Mouse (Mus musculus): ENCODE data around the gene Ankrd55.
"Not testable (repeated sequence)": the region's sequence is repeated elsewhere in the genome, so short reads cannot be mapped to it uniquely, and the experiment has no call there.

The Ankrd55 gene

DNA sequence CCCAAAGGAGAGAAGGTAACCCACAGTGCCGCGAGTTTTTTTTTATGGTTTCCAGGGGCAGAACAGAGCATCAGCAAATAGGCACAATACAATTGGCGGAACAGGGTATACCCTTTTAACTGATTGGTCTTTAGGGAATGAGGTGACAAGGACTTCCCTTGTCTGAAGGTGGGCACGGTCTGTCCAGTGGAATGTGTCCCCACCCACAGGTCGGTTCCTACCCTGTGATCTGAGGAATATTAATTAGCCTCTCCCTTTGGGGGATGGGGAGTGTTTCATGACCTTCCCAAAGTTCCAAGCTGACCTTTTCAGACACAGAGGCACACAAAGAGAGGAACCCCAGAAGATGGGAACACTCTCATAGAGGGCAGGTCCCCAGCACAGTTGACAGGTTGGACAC is 124.6 kb downstream of the Ankrd55 start:
- DNase-seq (ENCODE audit: low spot score) = no peak

- no peak for DNase-seq (ENCODE audit: low spot score)
Measured at GRCm38 (mm10) chr13:112413611-112414010, 125.4 kb downstream of the Ankrd55 start.

GRCm38 (mm10) chr13:112415896-112416295 is 127.6 kb downstream of the Ankrd55 start:
- DNase-seq (ENCODE audit: low spot score) = no peak

- DNase-seq (ENCODE audit: low spot score) = no peak
Measured at GRCm38 (mm10) chr13:112416410-112417162, 128.3 kb downstream of the Ankrd55 start.

GRCm38 (mm10) chr13:112417163-112417523 is 128.9 kb downstream of the Ankrd55 start:
- no peak for DNase-seq (ENCODE audit: low spot score)

DNA sequence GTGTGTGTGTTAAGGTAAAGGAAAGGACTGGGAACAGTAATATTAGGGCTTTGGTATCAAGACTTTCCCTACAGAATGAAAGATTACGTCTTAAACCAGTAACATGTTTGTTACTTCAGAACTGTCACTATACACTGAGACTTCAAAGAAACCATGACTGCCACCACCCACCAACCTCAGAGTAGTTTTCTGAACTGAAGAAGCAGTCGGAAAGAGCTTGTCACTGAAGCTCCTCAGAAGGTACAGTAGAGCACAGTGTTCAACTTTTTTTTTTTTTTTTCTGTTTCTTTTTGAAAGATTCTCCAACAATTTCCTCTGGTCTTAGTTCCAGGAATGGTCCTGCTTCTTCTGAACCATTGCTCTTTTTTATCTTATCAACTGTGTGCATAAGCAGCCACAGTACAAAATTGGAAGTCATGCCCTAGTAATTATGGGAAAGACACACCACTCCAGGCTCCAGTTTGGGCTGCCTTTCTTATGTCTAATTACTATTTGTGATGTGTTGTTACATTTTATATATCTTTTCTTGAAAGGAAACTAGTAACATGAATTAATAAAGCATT is 129.7 kb downstream of the Ankrd55 start:
- no peak for DNase-seq (ENCODE audit: low spot score)

DNA sequence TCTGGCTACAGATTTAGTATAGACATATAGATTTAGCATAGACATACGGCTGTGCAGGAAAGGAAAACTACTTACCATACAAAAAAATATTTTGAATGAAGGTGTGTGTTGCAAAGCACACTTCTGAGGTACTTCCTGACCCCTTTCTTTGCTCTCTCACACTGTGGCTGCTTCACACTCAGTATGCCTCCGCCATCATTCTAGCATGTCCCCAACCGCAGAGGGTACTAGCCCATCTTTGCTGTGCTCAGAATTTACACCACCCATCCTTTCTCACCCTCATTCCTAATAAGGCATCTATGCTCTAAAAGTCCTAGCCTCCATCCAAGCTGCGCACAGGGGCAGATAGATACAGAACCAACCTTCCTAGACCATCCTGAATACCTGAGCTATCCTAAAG is 130.3 kb downstream of the Ankrd55 start:
- no peak for DNase-seq (ENCODE audit: low spot score)

DNA sequence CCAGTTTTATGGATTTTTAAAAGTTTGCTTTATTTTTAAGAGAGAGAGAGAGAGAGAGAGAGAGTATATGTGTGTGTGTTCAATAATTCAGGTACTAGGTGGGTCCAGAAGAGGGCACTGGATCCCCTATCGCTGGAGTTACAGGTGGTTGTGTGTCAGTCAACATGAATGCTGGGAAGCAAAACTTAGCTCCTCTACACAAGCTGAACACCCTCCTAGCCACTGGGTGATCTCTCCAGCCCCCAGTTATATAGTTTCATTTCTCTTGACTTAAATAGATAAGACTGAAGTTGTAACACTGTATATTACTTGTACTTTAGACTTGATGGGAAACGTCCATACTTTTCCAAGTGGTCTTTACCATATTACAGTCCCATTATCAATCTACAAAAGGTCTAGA is 136.0 kb downstream of the Ankrd55 start:
- DNase-seq (ENCODE audit: low spot score) = no peak

- no peak for DNase-seq (ENCODE audit: low spot score)
Measured at GRCm38 (mm10) chr13:112424635-112425034, 136.4 kb downstream of the Ankrd55 start.

GRCm38 (mm10) chr13:112425181-112425654 is 137.0 kb downstream of the Ankrd55 start:
- DNase-seq (ENCODE audit: low spot score) = no peak

DNA sequence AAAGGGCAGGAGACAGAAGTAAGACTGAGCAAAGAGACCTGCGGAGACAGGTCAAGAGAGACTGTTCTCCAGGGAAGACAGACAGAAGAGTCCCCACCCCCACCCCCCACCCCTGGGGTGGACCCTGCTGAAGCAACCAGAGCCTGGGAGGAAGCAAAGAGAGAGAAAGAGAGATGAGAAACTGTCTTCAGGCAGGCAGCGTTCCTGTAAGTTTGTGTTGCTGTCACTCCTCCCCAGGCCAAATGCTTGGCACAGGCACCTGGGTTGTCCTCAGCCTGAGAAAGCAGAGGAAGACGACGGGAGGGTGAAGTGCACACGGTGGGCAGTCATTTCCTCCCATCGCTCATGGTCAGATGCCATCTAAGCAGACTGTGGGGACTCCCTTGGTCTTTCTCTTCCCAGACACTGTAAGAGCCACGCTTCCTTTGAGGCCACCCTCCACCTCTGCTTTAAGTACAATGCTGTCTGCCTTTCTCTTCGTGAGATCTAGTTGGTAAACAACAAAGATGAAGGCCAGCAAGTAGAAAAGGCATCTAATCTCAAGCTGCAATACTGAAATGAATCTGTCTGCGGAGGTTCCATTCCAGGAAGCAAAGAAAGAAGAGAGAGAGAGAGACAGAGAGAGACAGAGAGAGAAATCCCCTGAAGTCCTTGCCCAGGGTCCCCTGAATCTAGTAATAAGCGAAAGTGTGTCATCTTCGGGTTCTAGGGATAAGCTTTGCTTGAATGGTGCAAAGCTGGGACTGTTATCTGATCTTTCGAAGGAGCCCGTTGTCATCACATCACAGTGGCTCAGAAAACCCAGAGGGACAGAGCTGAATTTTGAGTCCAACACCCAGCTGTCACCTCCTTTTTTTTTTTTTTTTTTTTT is 138.2 kb downstream of the Ankrd55 start:
- no peak for DNase-seq (ENCODE audit: low spot score)

DNA sequence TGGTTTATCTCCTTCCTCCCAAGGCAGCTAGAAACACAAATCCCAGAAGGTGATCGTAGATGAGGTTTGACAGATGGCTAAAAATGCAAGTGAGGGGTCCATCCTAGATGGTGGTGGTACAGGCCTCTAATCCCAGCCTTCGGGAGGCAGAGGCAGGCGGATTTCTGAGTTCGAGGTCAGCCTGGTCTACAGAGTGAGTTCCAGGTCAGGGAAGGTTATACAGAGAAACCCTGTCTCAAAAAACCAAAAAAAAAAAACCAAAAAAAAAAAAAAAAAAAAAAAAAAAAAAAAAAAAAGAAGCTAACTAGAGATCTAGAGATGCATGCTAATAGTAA is 138.9 kb downstream of the Ankrd55 start:
- DNase-seq (ENCODE audit: low spot score) = not testable (repeated sequence)

DNA sequence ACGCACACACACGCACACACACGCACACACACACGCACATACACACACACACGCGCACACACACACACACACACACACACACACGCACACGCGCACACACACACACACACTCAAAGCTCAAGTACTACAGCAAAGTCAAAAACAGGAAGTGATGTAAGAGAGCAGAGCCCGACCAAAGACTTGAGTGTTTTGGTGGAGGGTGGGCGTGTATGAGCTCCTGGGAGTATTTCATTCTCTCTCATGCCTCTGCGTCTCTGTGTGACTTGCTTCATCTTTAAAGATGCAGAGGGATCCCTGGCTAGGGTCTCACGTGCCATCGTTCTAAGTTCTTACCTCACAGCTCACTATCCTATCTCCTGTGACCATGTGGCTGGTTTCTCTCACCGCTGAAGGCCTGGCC is 139.3 kb downstream of the Ankrd55 start:
- DNase-seq (ENCODE audit: low spot score) = no peak

DNA sequence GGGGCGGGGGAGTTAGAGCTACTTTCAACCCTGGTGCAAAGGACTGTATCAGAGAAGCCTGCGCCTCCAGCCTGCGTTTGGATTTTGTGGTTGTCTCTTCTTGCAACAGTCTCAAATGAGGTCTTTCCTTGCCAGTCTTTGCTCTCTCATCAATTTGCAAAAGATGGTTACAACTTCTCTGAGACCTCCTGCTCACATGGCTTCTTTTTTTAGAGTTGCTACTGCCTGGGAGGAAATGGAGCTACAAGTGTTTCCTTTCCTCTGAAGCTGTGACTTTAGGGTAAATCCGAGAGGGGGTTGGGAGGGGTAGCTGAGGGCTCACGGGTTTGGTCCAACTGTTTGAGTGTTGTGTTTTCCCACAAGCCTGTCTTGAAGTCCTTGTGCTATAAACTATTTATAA is 145.0 kb downstream of the Ankrd55 start:
- DNase-seq (ENCODE audit: low spot score) = no peak

All from ovary, postnatal 36 days (tissue).